Mouse (Mus musculus): ENCODE measurements at regions not wholly inside any gene's neighbourhood (a gene's known extent, or its start where the extent isn't known, plus 50 kb on each side); places are given as distances from the start of the nearest gene placed in this dataset.
"Not testable (repeated sequence)": the region's sequence is repeated elsewhere in the genome, so short reads cannot be mapped to it uniquely, and the experiment has no call there.

DNA sequence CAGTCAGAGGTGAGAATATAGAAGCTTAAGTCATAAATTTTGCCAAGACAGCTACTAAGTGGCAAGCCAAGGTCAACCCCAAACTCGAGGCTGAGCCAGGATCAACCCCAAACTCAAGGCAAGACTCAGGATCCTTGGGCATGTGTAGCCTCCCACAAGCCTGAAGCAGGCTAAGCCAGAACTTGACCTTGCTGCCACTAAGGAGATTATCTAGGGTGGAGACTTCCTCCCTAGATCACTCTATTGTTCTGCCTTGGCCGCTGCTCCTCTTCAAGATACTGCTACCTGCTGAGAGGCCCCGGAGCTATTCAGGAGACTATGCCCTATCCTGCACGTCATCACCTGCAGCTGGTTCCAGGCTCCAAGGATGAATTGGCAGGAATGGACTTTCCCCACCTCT is 88.3 kb upstream of the Pou6f2 start:
- H3K4me2 ChIP-seq; H3K9ac ChIP-seq (replicated peaks); ATAC-seq (ENCODE audit: insufficient number of reproducible peaks, insufficient read depth, low FRiP score, low TSS enrichment, low read depth); H3K4me1 ChIP-seq (replicated peaks); H3K27ac ChIP-seq; H3K9me3 ChIP-seq; H3K27me3 ChIP-seq; H3K4me3 ChIP-seq (replicated peaks); H3K36me3 ChIP-seq: not testable (repeated sequence)
- 45% methylated on average over 4 of the region's 4 CpGs for WGBS

DNA sequence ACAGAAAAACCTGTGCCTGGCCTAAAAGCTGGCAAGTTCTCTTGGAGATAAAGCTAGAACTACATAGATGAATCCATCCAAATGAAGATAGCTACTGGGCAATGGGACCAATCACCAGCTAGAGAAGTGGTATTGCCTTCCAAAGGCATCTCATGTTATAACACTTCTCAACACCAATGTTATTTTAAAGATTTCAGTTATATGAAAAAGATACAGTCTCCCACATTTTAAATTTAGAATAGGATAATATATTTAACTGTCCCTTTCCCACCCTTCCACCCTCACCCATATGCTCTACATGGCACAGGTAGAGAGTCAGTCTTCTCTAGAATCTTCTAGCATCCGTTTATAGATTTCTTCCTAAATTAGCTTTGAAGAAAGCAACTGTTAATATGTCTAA is 87.6 kb upstream of the Pou6f2 start:
- H3K4me2 ChIP-seq, result no peak overlapping the region
- H3K27ac ChIP-seq, result no peak overlapping the region
- no peaks in the 10 kb centered on the region for H3K4me1 ChIP-seq (replicated peaks)
- no peak for ATAC-seq (ENCODE audit: insufficient number of reproducible peaks, insufficient read depth, low FRiP score, low TSS enrichment, low read depth)
- no peaks in the 10 kb centered on the region for H3K27me3 ChIP-seq
- H3K9me3 ChIP-seq, result no peaks in the 10 kb centered on the region
- H3K4me3 ChIP-seq (replicated peaks), result no peak overlapping the region
- H3K36me3 ChIP-seq, result no peaks in the 10 kb centered on the region
- no peak overlapping the region for H3K9ac ChIP-seq (replicated peaks)
- 78% methylated on average over 1 of the region's 1 CpGs for WGBS

- no peaks in the 10 kb centered on the region for H3K27me3 ChIP-seq
- no peaks in the 10 kb centered on the region for H3K4me1 ChIP-seq (replicated peaks)
- H3K27ac ChIP-seq, result no peak overlapping the region
- no peaks in the 10 kb centered on the region for H3K36me3 ChIP-seq
- H3K4me3 ChIP-seq (replicated peaks), result no peak overlapping the region
- no peak overlapping the region for H3K9ac ChIP-seq (replicated peaks)
- H3K4me2 ChIP-seq, result no peak overlapping the region
- no peaks in the 10 kb centered on the region for H3K9me3 ChIP-seq
- no peak for ATAC-seq (ENCODE audit: insufficient number of reproducible peaks, insufficient read depth, low FRiP score, low TSS enrichment, low read depth)
These were observed 78.8 kb upstream of the Pou6f2 start for GRCm38 (mm10) chr13:18476311-18476710.

GRCm38 (mm10) chr13:18471534-18471933 is 74.0 kb upstream of the Pou6f2 start:
- H3K27ac ChIP-seq, result no peak overlapping the region
- H3K9me3 ChIP-seq, result no peaks in the 10 kb centered on the region
- WGBS, result 71% methylated on average over 1 of the region's 1 CpGs
- no peaks in the 10 kb centered on the region for H3K36me3 ChIP-seq
- H3K4me3 ChIP-seq (replicated peaks), result no peak overlapping the region
- no peak for ATAC-seq (ENCODE audit: insufficient number of reproducible peaks, insufficient read depth, low FRiP score, low TSS enrichment, low read depth)
- H3K4me2 ChIP-seq, result no peak overlapping the region
- no peaks in the 10 kb centered on the region for H3K4me1 ChIP-seq (replicated peaks)
- H3K27me3 ChIP-seq, result no peaks in the 10 kb centered on the region
- H3K9ac ChIP-seq (replicated peaks), result no peak overlapping the region

DNA sequence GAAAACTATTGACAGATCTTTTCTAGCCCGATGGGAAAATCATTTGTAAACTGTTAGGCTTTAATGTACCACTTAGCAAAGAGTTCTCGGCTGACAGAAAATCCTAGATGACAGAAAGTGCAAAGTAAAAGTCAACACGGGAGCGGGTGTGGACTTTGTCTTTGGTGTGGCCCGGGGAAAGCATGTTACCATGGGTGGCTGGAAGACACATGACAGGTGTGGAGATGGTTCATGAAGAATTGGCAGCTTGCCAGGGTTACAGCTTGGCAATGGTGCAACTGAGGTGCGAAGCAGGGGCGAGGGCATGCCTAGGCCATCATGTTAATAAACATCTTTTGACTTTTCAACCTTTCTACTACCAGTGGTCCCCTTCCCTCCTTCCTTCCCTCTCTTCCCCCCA is 68.4 kb upstream of the Pou6f2 start:
- H3K9me3 ChIP-seq, result no peaks in the 10 kb centered on the region
- H3K27ac ChIP-seq, result no peak overlapping the region
- H3K4me1 ChIP-seq (replicated peaks), result no peaks in the 10 kb centered on the region
- 91% methylated on average over 7 of the region's 7 CpGs for WGBS
- no peak overlapping the region for H3K4me3 ChIP-seq (replicated peaks)
- no peak overlapping the region for H3K4me2 ChIP-seq
- no peaks in the 10 kb centered on the region for H3K27me3 ChIP-seq
- no peaks in the 10 kb centered on the region for H3K36me3 ChIP-seq
- ATAC-seq (ENCODE audit: insufficient number of reproducible peaks, insufficient read depth, low FRiP score, low TSS enrichment, low read depth), result no peak
- H3K9ac ChIP-seq (replicated peaks), result no peak overlapping the region

DNA sequence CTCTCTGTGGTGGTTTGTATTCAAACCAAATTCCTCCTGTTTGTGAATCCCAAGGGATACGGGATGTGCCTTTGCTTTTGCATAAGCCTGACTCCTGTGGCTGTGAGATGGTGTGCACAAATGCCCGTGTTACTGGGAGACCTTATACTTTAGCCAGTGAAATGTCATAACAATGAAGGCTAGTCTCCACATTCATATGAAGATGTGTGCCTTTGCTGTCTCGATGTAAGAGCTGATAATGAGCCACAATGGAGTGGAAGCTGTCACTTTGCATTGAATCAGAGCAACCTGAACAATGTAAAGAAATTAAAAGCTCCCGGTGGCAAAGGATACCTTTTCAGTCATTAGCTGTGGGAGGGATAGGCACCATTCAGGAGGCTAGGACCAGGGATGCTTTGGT is 64.7 kb upstream of the Pou6f2 start:
- no peak overlapping the region for H3K4me3 ChIP-seq (replicated peaks)
- no peaks in the 10 kb centered on the region for H3K27me3 ChIP-seq
- no peak overlapping the region for H3K4me2 ChIP-seq
- H3K27ac ChIP-seq, result no peak overlapping the region
- H3K9ac ChIP-seq (replicated peaks), result no peak overlapping the region
- H3K9me3 ChIP-seq, result no peaks in the 10 kb centered on the region
- H3K36me3 ChIP-seq, result no peaks in the 10 kb centered on the region
- 59% methylated on average over 4 of the region's 4 CpGs for WGBS
- no peaks in the 10 kb centered on the region; the same call in 1 of the 2 replicates for H3K4me1 ChIP-seq (replicated peaks)
- ATAC-seq (ENCODE audit: insufficient number of reproducible peaks, insufficient read depth, low FRiP score, low TSS enrichment, low read depth), result no peak

GRCm38 (mm10) chr13:18457337-18458236 is 60.1 kb upstream of the Pou6f2 start:
- Histone ChIP-seq H3K9ac (replicated peaks) (no peak overlapping the region), H3K36me3 (no peaks in the 10 kb centered on the region), H3K4me3 (replicated peaks) (no peak overlapping the region), H3K4me2 (no peak overlapping the region), H3K27me3 (no peaks in the 10 kb centered on the region), H3K27ac (no peak overlapping the region), H3K9me3 (no peaks in the 10 kb centered on the region), H3K4me1 (replicated peaks) (no peaks in the 10 kb centered on the region; the same call in 1 of the 2 replicates)
- WGBS, result 26% methylated on average over 14 of the region's 14 CpGs
- peak; percentile 63; the same call in 1 of the 2 replicates for ATAC-seq (ENCODE audit: insufficient number of reproducible peaks, insufficient read depth, low FRiP score, low TSS enrichment, low read depth)
